Mouse (Mus musculus): ENCODE results near the gene Nxpe3. TPM values are rescaled to one million over a fixed set of nuclear protein-coding genes. Genes with fewer than 3 reads are reported as not detected.

The Nxpe3 gene
- polyA plus RNA-seq, 1 experiment from 2014 or later: 1.6 TPM

GRCm38 (mm10) chr16:55809345-55809744 lies 85.7 kb downstream of the Nxpe3 start:
- H3K36me3 ChIP-seq (ENCODE audit: control insufficient read depth, insufficient read depth, low read length): peaks cover 12% of the 10 kb centered on the region
- H3K9me3 ChIP-seq (ENCODE audit: control insufficient read depth, low read length): no peaks in the 10 kb centered on the region
- no peaks in the 10 kb centered on the region for H3K4me1 ChIP-seq (ENCODE audit: control insufficient read depth, insufficient read depth, low read depth, low read length)
- H3K4me2 ChIP-seq (ENCODE audit: low read length): no peak overlapping the region
- ATAC-seq: no peak
- no peaks in the 10 kb centered on the region for H3K27me3 ChIP-seq (replicated peaks; ENCODE audit: control insufficient read depth, insufficient read depth, low read length)
- no peak overlapping the region for H3K9ac ChIP-seq (ENCODE audit: low read depth, low read length)
- no peak overlapping the region for H3K27ac ChIP-seq (ENCODE audit: low read depth, low read length)
- no peak overlapping the region for H3K4me3 ChIP-seq (ENCODE audit: low read length)
- 94% methylated on average over 6 of the region's 6 CpGs for WGBS

- H3K9ac ChIP-seq (ENCODE audit: low read depth, low read length): no peak overlapping the region
- WGBS: 73% methylated on average over 6 of the region's 6 CpGs
- no peak overlapping the region for H3K4me2 ChIP-seq (ENCODE audit: low read length)
- H3K9me3 ChIP-seq (ENCODE audit: control insufficient read depth, low read length): no peaks in the 10 kb centered on the region
- no peak for ATAC-seq
- no peaks in the 10 kb centered on the region for H3K4me1 ChIP-seq (ENCODE audit: control insufficient read depth, insufficient read depth, low read depth, low read length)
- H3K4me3 ChIP-seq (ENCODE audit: low read length): no peak overlapping the region
- no peaks in the 10 kb centered on the region for H3K27me3 ChIP-seq (replicated peaks; ENCODE audit: control insufficient read depth, insufficient read depth, low read length)
- peaks cover 1% of the 10 kb centered on the region; the same call in 1 of the 2 replicates for H3K36me3 ChIP-seq (ENCODE audit: control insufficient read depth, insufficient read depth, low read length)
- no peak overlapping the region for H3K27ac ChIP-seq (ENCODE audit: low read depth, low read length)
These were observed 87.6 kb downstream of the Nxpe3 start for GRCm38 (mm10) chr16:55807505-55807932.

- Histone ChIP-seq H3K4me1 (ENCODE audit: control insufficient read depth, insufficient read depth, low read depth, low read length) (no peaks in the 10 kb centered on the region), H3K4me2 (ENCODE audit: low read length) (no peak overlapping the region), H3K27ac (ENCODE audit: low read depth, low read length) (no peak overlapping the region), H3K9me3 (ENCODE audit: control insufficient read depth, low read length) (no peaks in the 10 kb centered on the region), H3K27me3 (replicated peaks; ENCODE audit: control insufficient read depth, insufficient read depth, low read length) (no peaks in the 10 kb centered on the region), H3K9ac (ENCODE audit: low read depth, low read length) (no peak overlapping the region), H3K36me3 (ENCODE audit: control insufficient read depth, insufficient read depth, low read length) (no peaks in the 10 kb centered on the region), H3K4me3 (ENCODE audit: low read length) (no peak overlapping the region)
- WGBS: 85% methylated on average over 1 of the region's 1 CpGs
- no peak for ATAC-seq
These were observed 90.3 kb downstream of the Nxpe3 start for GRCm38 (mm10) chr16:55804799-55805198.

- H3K9me3 ChIP-seq (ENCODE audit: control insufficient read depth, low read length): no peaks in the 10 kb centered on the region
- no peaks in the 10 kb centered on the region for H3K27me3 ChIP-seq (replicated peaks; ENCODE audit: control insufficient read depth, insufficient read depth, low read length)
- no peaks in the 10 kb centered on the region for H3K36me3 ChIP-seq (ENCODE audit: control insufficient read depth, insufficient read depth, low read length)
- ATAC-seq: no peak
- H3K4me2 ChIP-seq (ENCODE audit: low read length): no peak overlapping the region
- no peak overlapping the region for H3K27ac ChIP-seq (ENCODE audit: low read depth, low read length)
- no peak overlapping the region for H3K4me3 ChIP-seq (ENCODE audit: low read length)
- no peak overlapping the region for H3K9ac ChIP-seq (ENCODE audit: low read depth, low read length)
- no peaks in the 10 kb centered on the region for H3K4me1 ChIP-seq (ENCODE audit: control insufficient read depth, insufficient read depth, low read depth, low read length)
- WGBS: 94% methylated on average over 1 of the region's 1 CpGs
These were observed 93.5 kb downstream of the Nxpe3 start for GRCm38 (mm10) chr16:55801629-55802028.

GRCm38 (mm10) chr16:55798845-55799244 lies 96.2 kb downstream of the Nxpe3 start:
- Histone ChIP-seq H3K4me1 (ENCODE audit: control insufficient read depth, insufficient read depth, low read depth, low read length) (no peaks in the 10 kb centered on the region), H3K4me3 (ENCODE audit: low read length) (no peak overlapping the region), H3K9ac (ENCODE audit: low read depth, low read length) (no peak overlapping the region), H3K27ac (ENCODE audit: low read depth, low read length) (no peak overlapping the region), H3K4me2 (ENCODE audit: low read length) (no peak overlapping the region), H3K27me3 (replicated peaks; ENCODE audit: control insufficient read depth, insufficient read depth, low read length) (no peaks in the 10 kb centered on the region), H3K9me3 (ENCODE audit: control insufficient read depth, low read length) (no peaks in the 10 kb centered on the region), H3K36me3 (ENCODE audit: control insufficient read depth, insufficient read depth, low read length) (no peaks in the 10 kb centered on the region)
- ATAC-seq: no peak
- WGBS: 82% methylated on average over 7 of the region's 7 CpGs

- Histone ChIP-seq H3K4me2 (ENCODE audit: low read length) (no peak overlapping the region), H3K27me3 (replicated peaks; ENCODE audit: control insufficient read depth, insufficient read depth, low read length) (no peaks in the 10 kb centered on the region), H3K36me3 (ENCODE audit: control insufficient read depth, insufficient read depth, low read length) (no peaks in the 10 kb centered on the region), H3K4me1 (ENCODE audit: control insufficient read depth, insufficient read depth, low read depth, low read length) (no peaks in the 10 kb centered on the region), H3K9ac (ENCODE audit: low read depth, low read length) (no peak overlapping the region), H3K4me3 (ENCODE audit: low read length) (no peak overlapping the region), H3K9me3 (ENCODE audit: control insufficient read depth, low read length) (no peaks in the 10 kb centered on the region), H3K27ac (ENCODE audit: low read depth, low read length) (no peak overlapping the region)
- ATAC-seq: no peak
- WGBS: 94% methylated on average over 7 of the region's 7 CpGs
These were observed 104.8 kb downstream of the Nxpe3 start for GRCm38 (mm10) chr16:55790326-55790725.

Other genes starting within 250 kb of the Nxpe3 start
- gene Nfkbiz, start 56.4 kb downstream of the Nxpe3 start, polyA plus RNA-seq (2015; fragmentation: Nextera tagmentation; extraction: Ambion mirVana): 1.6 and 1.8 TPM in 2 replicates
- 9.5 and 11.6 TPM in 2 replicates for gene Cep97, start 39.6 kb upstream of the Nxpe3 start, polyA plus RNA-seq (2015; fragmentation: Nextera tagmentation; extraction: Ambion mirVana)
- 404 and 411 TPM in 2 replicates for gene Rpl24, start 71.0 kb upstream of the Nxpe3 start, polyA plus RNA-seq (2015; fragmentation: Nextera tagmentation; extraction: Ambion mirVana)
- gene Zbtb11, start 78.6 kb upstream of the Nxpe3 start, polyA plus RNA-seq (2015; fragmentation: Nextera tagmentation; extraction: Ambion mirVana): 21.0 and 23.0 TPM in 2 replicates
- 190 and 191 TPM in 2 replicates for gene Pcnp, start 134.5 kb upstream of the Nxpe3 start, polyA plus RNA-seq (2015; fragmentation: Nextera tagmentation; extraction: Ambion mirVana)
- 17.1 and 17.5 TPM in 2 replicates for gene Trmt10c, start 142.5 kb upstream of the Nxpe3 start, polyA plus RNA-seq (2015; fragmentation: Nextera tagmentation; extraction: Ambion mirVana)
- 41.0 and 41.4 TPM in 2 replicates for gene Senp7, start 153.1 kb upstream of the Nxpe3 start, polyA plus RNA-seq (2015; fragmentation: Nextera tagmentation; extraction: Ambion mirVana)

All from hindbrain, embryonic 16.5 days (tissue).